Mouse (Mus musculus): ENCODE data around the gene Mettl1.

DNA sequence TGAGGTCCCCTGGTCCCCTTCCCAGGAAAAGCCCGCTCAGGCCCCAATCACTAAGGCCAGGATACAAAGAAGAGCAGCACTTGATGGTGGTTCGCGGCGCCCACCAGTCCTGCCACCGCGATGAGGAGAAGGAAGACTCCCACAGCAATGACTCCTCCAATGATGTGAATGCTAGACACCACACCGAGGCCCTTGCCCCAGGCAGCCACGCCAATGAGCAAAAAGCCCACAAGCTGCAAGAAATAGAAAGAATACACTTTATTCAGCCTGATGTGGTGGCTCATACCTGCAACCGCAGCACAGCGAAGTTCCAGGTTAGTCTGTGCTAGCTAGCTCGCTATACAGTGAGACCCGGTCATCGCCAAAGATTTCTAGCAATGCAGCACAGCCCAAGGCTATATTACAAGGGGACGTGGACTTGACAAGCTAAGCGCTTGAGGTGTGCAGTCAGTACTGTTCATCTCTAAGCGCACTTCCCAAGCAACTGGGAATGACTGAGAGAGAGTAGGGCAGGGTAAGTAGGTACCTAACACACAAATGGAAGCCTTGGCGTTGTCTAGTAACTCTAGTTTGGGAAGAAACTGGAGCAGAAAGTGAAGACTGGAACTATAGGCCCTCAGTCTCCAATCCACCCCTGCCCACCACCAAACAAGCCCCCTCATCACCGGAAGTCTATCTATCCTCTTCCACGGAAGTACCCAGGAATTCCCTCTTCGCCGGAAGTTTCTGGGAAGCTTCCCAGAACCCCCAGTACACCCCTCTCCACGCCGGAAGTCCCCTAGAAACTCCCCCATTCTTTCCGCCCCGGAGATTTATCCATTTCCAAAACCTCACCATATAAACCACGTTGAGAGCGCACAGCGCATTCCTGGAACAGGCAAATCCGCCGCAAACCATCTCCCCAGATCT lies 28.3 kb downstream of the Mettl1 start:
- TF ChIP-seq CTCF (IDR thresholded peaks at IDR 0.05; ENCODE audit: control insufficient read depth, insufficient read depth, insufficient read length) (no peak), FOSL1 (IDR thresholded peaks at IDR 0.05; ENCODE audit: insufficient read depth, low read length, poor library complexity, severe bottlenecking) (no peak), MYOD1 (IDR thresholded peaks at IDR 0.05; ENCODE audit: control insufficient read depth, insufficient read length, low read depth) (no peak), USF1 (IDR thresholded peaks at IDR 0.05; ENCODE audit: low read depth) (no peak), MAX (IDR thresholded peaks at IDR 0.05) (no peak)
